Mouse (Mus musculus) A20 (cell line): Measurements from ENCODE around the gene Fkrp.

Source experiments
- DNase-seq: peaks from one replicate; pipeline ENCODE4 v3.0.0-alpha.2; 2011; ENCODE audit warnings: low read depth, low spot score

Gene Fkrp

DNA sequence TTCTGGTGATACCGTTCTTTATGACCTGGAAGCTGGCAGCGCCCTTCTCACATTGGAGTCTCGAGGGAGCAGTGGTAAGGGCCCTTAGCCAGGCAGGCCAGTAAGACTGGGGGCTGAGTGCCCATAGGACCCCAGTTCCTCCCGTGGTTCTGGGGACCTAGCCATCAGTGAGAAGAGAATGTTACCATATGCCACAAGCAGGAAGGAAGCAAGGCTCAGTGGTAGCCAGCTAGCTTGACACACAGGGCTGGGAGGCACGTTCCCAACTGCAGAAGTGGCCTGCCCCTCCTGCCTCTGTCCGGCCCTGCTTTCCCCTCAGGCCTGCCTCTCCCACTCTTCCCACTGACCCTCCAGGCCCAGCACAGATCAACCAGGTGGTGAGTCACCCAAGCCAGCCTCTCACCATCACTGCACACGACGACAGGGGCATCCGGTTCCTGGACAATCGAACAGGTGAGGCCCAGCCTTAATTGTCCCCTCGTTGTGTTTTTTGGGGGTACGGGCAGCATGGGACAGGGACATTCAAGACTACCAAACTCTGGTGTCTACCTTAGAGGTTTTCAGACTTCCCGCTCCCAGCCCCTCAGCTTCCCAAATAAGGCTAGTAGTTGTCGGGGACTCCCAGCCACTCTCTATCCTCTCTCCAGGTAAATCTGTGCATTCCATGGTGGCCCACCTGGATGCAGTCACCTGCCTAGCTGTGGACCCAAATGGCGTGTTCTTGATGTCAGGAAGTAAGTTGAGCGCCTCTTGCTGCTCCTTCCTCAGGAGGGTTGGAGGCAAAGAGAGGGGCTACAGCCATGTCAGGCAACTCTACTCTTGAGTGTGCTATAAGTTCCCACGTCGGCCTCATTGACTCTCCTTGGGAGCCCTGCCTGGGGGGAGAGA is 21.6 kb upstream of the Fkrp start:
- DNase-seq = no peak

DNA sequence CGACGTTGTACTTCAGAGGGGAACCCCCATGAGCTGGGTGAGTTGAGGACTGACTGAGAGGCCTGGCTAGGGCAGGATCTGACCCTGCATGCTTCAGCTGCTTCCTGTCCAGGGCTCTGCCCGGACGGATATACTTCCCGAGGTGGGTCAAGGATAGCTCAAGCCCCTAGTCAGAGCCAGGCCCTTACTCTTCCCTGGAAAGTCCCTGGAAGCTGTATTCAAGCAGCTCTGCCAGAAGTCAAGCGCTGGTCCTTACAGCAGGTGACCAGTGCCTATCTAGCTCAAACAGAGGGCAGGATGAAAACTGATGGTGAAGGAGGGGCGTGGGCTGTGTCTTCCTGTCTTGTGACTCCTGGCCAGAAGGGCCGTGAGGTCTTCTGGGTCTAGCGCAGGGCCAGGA is 13.9 kb upstream of the Fkrp start:
- DNase-seq = no peak

DNA sequence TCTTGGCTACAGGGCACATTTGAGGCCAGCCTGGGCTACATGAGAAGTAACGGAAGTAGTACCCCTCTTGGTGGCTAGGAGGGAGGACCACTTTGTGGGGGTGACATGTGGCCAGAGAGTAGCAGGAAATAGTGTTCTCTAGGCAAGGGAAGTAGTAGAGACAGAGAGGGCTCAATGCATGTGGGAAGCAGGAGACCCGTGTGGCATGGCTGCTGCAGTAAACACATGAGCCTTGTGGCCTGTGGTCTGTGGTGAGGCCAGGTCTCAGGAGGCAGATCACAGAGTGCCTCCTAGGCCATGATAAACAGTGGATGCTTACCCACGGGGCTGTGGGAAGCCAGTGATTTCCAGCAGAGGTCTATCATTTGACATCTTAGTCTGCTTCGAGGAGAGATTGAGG is 10.7 kb upstream of the Fkrp start:
- DNase-seq = no peak

DNA sequence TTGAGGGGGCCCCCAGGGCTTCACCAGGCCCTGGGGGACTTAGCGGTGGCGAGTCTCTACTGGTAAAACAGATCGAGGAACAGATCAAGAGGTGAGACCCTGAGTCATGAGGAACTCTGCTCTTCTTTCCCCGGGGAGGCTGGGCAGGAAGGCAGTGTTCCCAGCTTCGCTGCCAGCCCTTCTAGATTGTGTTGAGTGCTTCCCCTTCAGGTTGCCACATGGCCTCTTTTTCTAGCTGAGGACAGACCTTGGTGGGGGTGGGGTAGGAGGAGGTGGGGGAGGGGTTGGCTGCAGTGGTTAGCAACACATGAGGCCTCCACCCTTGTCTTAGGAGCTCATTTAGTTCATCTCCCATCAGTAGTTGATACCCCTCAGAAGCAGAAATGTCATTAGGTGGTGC is 10.0 kb upstream of the Fkrp start:
- DNase-seq = no peak

DNA sequence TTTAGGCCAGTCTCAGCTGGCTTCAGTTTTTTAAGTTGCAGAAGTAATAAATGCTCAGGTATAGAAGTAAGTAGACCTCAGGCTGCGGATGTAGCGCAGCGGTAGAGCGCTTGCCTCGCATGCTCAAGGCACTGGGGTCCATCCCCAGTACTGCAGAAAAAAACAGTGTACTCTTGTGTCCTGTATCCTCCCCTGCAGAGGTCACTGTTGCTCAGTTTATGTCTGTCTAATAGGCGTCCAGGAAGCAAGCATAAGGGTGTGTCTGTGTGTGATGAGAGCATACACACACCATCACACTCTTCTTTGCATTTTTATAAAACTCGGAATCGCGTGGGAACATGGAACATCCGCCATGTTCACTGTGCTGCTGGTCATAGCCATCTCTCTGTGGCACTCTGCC is 9.3 kb upstream of the Fkrp start:
- peak; percentile 44 for DNase-seq

DNA sequence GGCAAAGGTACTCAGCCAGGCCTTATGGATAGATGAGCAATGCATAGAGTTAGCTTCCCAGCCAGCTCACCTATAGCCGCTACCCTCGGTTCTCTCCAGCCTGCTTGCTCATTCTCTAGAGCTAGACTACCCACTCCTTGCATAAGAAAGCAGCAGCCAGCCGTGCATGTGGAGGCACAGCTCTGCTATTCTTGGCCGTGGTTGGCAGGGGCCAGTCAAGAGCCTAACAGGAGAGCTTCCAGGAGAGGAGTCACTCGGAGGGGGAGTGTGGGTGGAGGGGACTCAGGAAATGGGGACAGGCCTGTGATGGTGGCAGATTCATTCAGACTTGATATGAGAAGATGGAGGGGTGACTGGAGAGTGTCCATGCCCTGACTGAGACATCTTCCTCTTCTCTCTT is 7.2 kb upstream of the Fkrp start:
- no peak for DNase-seq

DNA sequence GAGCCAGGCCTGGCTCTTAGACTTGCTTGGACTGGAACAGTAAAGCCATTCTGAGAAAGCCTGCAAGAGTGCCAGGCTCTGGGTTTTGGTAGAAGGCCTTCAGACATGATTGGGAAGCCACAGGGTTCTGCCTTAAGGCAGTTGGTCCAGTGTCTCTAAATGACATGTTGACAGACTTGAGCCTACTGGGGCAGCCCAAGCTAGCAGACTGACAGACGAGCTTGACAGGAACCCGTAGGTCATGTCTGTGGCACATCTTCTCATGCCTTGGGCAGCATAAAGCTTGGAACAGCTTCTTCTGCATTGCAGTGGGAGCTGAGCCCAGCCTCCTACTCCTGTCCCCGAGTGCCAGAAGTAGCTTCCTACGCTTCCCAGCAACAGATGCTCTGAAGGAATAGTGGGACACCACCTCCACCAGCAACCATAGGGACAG is 5.2 kb upstream of the Fkrp start:
- DNase-seq = no peak

DNA sequence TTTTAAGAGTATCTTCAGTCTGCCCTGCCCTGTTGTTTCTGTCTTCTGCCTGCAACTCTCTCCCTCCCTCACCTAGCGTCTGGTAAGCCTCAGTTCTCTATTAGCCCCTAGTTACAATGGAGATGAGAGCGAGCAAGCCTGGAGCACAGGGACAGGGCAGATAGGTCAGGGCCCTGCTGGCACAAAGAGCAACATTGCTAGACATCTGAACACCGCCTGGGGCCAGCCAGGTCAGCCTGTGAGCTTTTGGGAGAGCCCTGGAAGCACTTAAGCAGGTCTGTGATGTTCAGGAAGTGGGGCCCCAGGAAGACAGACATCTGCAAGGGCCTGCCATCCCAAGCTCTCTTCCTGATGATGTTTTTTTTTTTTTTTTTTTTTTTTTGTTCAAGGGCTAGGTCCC is 4.6 kb upstream of the Fkrp start:
- no peak for DNase-seq

DNA sequence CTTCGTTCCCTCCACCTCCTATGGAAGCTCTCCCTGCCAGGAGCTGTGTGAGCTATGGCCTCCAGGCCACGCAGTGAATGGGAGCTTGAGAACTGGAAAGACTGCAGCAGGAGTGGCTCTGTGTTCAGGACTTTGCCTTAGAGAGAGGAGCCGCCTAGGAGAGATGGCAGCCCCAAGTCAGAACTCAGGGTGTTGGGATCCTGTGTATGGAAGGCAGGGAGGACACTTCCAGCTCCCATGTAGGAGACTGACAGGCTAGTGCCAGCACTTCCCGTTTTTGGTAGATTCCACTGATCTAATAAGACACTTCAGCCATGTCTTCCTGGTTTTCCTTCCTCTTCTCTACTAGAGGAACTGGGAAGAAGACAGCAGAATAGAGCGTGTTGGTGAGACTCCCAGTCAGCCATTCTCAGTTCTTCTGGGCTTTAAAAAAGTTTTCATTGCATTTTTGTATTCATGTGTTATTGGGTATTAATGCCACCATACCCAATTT is 3.8 kb upstream of the Fkrp start:
- DNase-seq = no peak

DNA sequence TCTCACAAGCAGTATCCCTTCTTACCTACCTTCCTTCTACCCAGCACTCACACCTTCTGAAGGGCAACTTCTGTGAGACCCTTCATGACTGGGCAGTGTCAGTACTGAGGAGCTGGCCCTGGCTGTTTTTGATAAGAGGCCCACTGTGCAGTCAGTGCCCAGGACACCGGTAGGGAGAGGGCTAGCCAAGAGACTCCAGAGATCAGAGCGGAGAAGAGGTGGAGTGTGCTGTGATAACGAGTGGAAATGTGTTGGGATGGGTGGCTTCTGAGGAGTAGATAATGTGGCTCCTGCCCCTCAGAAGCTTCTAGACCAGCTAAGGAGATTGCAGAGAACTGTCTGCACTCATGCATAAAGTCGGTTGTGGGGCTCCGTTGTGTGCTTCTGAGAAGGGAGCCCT is 3.3 kb upstream of the Fkrp start:
- no peak for DNase-seq

DNA sequence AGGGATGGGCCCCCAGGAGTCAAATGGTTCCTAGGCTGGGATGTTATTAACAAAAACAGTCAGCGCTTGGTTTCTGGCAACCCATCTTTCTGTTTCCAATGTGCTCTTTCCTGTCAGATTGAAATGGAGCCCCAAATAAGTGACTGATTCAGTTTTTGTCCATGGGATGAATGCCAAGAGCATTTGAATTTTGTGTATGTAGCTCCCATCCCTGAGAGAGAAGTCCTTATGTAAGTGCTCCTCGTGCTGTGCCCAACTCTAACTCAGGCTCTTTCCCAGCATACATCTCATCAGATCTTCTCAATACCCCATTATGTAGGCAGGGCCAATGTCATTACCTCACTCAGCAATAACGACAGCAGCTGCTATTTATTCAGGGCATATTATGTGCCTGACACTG is 1.2 kb upstream of the Fkrp start:
- DNase-seq = no peak

DNA sequence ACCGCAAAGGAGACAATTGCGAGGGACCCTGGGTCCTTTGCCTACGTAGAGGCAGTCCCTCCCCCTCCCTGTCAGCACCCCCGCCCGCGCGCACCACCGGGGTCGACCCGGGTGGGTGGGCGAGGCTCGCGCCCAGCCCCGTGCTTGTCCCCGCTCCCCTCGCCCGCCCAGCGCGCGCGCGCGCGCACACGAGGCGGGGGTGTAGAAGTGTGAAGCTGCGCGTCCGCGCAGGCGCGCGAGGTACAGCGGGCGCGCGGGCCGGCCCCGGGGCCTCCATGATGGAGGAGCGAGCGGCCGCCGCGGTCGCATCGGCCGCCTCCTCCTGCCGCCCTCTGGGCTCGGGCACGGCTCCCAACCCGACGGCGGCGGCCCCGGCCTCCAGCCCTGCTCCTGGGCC is 456 bp downstream of the Fkrp start:
- DNase-seq = peak; percentile 87

DNA sequence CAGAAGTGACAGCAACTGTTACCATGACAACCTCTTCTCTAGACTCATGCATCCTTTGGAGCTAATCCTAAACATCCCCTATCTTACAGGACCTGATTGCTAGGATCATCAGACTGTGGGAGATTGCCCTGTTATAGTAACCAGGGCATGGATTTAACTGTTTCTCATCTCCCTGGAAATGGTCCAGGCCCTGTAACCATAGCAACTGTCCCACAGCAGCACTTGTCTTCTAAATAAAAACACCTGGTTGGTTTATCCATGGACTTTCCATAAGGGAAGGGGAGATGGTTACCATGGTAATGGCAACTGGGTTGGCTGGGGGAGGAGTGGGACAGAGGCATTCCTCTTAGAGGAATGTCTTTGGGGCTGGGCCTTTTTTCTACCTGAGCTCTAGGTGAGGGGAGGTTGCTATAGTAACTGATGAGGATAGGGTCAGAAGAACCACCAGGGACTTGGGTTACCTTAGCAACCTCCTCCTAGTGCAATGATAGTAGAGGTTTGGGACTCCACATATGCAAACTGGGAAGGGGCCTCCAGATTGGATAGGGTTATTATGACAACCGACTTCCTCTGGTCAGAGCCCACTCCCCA is 1.1 kb downstream of the Fkrp start, which contains the start of gene Strn4:
TSS of gene Strn4 (plus strand) at position 539 of the 591 bp plus-strand sequence.
- no peak for DNase-seq

DNA sequence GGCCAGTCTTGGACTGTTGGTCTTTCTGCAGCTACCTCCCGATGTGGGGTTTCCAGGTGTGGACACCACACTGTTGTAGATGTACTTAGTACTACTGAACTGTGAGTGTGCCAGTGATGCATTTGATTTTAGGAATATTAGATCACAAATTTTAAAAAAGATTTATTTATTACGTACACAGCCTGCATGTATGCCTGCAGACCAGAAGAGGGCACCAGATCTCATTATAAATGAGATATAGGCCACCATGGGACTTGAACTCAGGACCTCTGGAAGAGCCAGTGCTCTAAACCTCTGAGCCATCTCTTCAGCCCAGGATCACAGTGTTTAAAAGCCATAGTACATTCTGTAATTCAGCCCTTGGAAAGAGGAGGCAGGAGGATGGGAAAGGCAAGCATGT is 4.0 kb downstream of the Fkrp start:
- DNase-seq = peak; percentile 34

DNA sequence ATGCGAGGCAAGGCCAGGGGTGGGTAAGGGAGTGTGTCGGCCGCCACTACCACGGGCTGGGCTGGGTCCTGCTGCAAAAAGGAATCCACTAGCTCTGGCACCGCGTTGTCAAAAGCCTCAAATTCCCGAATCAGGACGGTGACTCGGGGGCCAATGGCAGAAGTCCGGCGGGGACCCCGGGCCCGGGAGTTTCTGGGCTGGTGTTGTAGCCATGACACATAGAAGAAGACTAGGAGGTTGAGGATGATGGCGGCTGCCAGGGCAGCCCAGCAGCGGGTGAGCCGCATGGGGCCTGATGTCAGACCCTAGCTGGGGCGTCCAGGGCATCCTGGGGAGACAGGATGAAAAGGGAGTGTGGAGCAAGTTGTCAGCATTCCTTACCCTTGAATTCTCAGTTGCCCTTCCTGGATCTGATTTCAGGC is 4.9 kb downstream of the Fkrp start:
- DNase-seq = no peak

DNA sequence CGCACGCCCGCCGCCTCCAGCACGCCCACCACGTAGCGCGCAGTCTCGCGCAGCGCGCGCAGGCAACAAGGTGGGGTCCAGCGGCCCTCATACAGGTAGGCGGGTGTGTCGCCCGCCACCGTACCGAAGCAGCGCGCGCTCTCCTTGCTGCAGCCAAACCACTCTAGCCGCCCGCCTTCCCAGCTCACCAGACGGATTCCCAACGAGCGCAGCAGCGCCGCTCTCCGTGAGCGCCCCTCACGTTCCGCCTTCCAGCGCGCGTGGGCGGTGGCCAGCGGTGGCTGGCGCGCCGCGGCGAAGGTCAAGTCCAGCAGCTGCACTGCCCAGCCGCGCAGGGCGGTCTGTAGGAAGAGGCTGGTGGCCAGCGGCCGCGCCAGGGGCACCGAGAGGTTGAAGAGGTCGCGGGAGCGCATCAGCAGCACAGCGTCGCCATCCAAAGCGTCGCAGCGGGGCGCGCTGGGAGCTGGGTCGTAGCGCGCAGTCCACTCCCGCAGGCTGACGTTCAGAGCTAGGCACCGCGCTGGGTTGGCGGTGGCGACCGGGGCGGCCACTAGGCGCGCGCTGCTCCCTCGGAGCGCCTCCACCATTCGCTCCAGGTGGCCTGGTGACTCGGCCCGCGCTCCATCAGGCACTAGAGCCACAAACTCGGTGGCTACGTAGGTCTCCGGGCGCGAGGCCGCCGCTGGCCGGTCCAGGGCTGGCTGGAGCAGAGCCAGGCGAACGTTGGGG is 5.4 kb downstream of the Fkrp start:
- DNase-seq = no peak

DNA sequence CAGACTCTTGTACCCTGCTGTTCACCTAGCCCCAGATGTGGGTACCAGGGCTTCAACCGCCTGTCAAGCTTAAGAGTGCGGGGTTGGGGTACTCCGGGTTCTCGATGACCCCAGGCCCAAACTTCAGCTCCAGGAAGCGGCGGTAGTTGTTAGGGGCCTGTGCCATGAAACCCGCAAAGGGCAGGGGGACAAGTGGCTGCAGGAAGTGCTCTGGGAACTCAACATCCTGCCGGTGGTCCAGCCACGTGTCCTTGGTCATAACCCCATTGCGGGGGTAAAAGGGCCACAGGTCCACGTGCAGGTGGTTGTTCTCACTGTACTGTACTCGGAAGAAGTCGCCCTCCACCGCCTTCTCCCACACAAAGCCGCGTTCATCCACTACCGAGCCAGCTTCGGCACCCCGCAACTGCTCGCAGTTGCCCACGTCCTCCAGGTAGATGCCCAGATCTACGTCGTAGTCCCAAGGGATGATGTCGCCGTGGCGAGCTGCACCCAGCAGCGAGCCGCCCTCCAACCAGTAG is 6.1 kb downstream of the Fkrp start:
- no peak for DNase-seq

DNA sequence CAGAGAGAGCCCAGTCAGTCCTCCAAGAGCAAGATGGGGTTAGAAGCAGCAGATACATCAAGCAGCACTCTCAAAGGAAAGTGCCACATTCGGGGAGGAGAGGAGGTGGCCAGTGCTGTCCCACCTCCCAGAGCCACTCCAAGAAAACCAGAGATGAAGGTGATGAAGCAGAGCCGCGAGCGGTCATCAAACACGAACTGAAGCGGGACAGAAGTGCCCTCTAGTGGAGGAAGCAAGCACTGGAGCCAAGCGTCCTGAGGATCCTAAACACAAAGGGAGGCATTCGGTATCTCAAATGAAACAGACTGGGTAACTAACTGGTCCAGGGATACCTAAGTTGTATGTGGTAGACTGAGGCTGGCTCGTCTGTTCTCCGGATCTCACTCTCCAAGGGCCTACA is 6.8 kb downstream of the Fkrp start:
- peak; percentile 69 for DNase-seq

DNA sequence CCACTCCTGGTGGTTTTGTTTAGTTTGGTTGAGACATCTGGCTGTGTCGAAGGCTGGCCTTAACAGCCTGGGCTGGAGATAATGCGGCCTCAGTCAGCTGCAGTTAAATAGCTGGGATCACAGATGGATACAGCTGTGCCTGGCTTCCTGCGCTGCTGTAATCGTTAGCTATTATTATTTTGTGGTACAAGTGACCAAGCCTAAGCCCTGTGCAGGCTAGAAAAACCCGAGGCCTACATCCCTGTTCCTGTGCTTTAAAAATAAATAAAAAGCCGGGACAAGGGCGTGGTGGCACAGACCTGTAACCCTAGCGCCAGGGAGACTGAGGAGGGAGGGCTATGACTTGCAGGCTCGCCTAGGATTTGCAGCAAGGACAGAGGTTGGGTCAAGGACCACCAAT is 7.9 kb downstream of the Fkrp start:
- no peak for DNase-seq

DNA sequence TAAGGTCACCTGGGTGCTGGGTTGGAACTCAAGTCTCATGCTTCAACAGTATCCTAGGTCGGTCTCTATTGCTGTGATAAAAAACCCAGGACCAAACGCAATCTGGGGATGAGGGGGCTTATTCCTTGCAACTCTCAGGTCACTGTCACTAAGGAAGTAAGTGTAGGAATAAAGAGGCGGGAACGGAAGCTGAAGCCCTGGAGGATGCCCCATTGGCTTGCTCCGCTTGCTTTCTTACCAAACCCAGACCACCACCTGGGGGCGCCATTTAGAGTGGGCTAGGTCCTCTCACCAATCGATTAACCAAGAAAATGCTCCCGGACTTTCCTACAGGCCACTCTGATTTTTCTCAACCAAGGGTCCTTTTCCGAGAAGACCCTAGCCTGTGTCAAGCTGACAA is 8.6 kb downstream of the Fkrp start:
- no peak for DNase-seq

DNA sequence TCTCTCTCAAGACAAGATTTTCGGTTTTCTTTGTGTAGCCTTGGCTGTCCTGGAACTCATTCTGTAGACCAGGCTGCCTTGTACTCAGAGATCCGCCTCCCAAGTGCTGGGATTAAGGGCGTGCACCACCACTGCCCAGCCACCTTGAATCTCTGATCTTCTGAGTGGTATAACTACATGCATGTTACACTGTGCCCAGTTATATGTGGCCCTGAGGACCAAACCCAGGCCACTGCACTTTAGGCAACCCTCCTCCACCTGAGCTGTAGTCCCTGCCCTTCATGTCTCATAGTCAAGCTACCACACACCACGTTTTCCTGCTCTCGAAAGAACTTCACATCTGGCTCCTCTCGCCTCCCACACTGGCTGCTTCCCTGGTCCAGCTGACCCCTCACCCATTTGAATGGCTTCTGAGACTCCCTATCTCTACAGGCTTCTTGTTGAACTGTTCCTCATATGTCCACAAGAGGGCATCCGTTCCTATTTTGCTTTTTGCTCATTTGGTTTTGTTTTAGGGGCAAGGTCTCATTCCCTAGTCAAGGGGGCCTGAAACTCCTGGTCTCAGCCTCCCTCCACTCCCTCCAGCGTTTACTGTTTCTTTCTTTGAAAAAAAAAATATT is 12.0 kb downstream of the Fkrp start:
- peak; percentile 67 for DNase-seq

DNA sequence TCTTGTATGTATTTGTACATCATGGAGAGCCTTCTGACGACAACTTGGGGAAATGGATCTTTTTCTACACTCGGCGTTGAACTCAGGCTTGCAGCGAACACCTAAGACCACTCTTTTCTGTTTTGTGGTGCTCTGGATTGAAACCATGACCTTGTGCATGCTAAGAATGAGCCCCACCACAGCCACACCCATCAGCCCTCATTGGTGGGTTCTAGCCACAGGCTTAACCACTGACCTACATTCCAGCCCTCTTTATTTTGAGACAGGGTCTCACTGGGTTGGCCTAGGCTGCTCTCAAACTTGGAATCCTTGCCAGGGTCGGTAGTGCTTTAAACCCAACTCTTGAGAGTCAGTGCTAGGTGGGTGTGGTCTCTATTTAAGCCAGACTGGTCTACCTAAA is 21.6 kb downstream of the Fkrp start:
- no peak for DNase-seq
